Mouse (Mus musculus): ENCODE data around the gene Ano6.

The Ano6 gene

DNA sequence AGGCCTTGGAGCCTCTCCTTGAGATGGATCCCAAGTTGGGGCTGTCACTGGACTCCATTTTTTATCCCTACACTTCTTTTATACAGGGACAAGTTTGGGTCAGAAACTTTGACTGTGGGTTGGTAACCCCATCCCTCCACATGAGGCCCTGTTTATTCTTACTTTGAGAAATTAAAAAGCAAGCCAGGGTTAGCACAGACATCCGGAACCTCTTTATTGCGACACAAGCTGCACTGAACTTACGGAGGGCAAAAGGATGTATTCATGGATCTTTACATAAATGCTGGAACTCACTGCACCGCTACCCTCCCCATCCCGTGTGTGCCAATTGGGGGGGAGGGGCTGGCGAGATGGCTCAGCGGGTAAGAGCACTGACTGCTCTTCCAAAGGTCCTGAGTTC is 105.1 kb downstream of the Ano6 start:
- DNase-seq = no peak

GRCm38 (mm10) chr15:95897653-95898052 is 107.0 kb downstream of the Ano6 start:
- DNase-seq = no peak

GRCm38 (mm10) chr15:95898438-95898837 is 107.8 kb downstream of the Ano6 start:
- DNase-seq = no peak

GRCm38 (mm10) chr15:95902396-95902795 is 111.8 kb downstream of the Ano6 start:
- no peak for DNase-seq

- DNase-seq = no peak
These were observed 113.6 kb downstream of the Ano6 start for GRCm38 (mm10) chr15:95904247-95904646.

- no peak for DNase-seq
These were observed 115.5 kb downstream of the Ano6 start for GRCm38 (mm10) chr15:95906017-95906749.

DNA sequence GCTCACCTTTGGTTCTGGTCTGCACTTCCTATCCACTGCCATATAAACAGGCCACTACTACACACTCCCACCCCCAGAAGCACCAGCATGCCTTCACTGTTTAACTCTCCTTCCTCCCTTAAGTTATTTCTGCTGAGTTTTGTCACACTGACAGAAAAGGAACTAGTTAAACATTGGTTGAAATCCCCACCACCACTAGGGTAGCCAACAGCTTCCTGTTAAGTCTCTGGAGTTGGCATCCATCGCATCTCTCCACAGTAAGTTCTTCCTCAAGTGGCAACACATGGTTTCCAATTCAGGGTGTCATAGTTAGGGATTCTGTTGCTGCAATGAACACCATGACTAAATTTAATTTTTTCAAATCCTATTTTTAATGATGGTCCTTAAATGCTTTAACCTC is 116.2 kb downstream of the Ano6 start:
- no peak for DNase-seq

DNA sequence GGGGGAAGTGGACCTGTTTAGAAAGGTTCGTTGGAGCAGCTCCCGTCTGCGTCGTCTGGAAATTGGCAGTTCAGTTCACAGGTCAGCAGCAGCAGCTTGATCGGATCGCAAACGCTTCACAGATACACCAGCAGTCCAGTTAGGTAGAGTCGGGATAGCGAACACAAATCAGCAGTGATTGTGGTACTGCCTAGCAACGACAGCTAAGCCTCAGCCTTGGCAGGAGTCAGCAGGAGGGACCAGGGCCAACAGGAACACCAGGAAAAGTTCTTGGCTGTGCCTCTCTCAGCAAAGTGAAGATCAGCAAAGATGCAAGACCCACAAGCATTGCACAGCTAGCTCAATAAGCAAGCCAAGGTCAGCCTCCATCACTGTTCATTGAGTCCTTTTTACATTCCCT is 116.7 kb downstream of the Ano6 start:
- DNase-seq = no peak

DNA sequence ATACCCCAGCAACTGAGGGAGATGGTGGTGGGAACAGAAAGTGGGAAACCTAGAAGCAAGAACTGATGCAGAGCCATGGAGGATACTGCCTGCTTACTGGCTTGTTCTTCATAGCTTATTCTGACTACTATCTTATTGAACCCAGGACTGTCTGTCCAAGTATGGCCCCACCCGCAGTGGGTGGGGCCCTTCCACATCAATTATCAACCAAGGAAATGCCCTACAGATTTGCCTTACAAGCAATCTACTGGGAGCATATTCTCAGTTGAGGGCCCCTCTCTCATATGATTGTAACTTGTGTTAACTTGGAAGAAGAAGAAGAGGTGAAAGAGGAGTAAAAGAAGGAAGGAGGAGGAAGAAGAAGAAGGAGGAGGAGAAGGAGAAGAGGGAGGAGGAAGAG is 117.3 kb downstream of the Ano6 start:
- DNase-seq = no peak

GRCm38 (mm10) chr15:95910099-95910780 is 119.6 kb downstream of the Ano6 start:
- no peak for DNase-seq

- no peak for DNase-seq
These were observed 124.3 kb downstream of the Ano6 start for GRCm38 (mm10) chr15:95914963-95915362.

- no peak for DNase-seq
These were observed 124.8 kb downstream of the Ano6 start for GRCm38 (mm10) chr15:95915477-95915876.

GRCm38 (mm10) chr15:95917330-95917729 is 126.7 kb downstream of the Ano6 start:
- DNase-seq = no peak

DNA sequence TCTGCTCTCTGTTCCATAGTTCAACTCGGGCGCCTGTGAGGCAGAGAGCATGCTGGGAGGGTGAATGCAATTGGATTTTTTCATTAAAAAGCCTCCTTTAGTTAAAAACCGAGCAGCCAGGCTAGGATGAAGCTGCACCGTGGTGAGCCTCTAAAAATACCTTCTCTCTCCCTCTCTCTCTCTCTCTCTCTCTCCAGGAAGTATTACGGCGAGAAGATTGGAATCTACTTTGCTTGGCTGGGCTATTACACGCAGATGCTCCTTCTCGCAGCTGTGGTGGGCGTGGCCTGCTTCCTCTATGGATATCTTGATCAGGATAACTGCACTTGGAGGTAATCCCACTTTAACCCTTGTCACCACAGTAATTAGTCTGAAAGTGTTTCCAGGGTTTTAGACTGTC is 129.4 kb downstream of the Ano6 start:
- no peak for DNase-seq

- DNase-seq = no peak
These were observed 130.4 kb downstream of the Ano6 start for GRCm38 (mm10) chr15:95921072-95921471.

DNA sequence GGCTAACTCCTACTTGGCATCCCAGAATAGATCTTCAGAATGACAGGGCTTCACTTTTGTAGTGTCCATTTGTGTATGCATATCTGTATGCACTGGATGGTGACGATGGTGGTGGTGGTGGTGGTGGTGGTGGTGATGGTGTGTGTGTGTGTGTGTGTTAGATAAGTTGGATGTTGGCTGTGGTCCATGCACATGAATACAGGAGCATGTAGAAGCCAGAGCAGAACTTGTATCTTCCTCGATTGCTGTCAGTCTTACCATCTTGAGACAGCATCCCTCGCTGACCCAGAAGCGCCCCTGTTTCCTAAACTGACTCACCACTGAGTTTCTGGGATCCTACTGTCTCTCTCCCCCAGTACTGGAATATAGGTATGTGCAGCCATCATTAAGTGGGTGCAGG is 131.0 kb downstream of the Ano6 start:
- DNase-seq = no peak

DNA sequence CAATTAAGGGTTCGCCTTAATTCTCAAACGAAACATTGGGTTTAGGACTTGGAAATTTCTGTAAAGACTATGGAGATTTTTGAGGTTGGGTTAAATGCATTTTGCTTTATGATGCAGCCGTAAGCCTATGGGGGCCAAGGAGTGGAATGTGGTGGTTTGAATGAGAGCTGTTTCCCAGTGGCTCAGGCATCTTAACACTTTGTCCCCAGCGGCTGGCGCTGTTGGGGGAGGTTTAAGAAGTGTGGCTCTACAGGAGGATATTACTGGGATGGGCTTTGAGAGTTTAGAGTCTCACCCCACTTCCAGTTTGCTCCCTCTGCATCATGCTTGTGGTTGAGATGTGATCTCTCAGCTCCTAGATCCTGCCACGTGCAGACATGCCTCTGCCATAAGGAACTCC is 131.9 kb downstream of the Ano6 start:
- peak; percentile 52 for DNase-seq

DNA sequence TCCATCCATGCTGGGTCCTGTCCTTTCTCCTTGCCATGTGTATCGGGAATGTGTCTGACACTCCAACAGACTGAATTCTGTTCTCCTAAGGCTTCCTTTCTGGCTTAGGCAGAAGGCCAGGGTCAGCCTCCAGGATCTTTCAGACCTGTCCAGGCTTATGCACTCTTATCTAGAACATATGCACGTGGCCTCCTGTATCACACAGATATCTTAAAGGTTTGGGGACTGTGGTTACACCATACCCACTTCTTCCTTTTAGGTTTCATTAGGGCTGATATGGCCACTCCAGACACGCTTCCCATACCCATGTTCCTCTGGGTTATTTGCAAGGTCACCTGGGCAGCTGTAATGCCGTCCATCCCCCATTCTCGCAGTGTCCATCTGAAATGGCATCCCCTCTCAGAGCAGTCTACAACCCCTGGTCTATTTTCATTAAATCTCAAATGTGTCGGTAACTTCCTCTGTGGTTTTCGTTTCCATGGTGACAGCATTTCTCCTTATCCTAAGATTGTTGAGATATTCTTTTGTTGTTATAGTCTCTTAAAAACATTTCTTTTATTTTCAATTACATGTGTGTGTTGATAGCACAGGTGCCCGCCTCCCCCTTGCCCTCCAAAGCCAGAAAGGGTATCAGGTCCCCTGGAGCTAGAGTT is 134.8 kb downstream of the Ano6 start:
- no peak for DNase-seq

DNA sequence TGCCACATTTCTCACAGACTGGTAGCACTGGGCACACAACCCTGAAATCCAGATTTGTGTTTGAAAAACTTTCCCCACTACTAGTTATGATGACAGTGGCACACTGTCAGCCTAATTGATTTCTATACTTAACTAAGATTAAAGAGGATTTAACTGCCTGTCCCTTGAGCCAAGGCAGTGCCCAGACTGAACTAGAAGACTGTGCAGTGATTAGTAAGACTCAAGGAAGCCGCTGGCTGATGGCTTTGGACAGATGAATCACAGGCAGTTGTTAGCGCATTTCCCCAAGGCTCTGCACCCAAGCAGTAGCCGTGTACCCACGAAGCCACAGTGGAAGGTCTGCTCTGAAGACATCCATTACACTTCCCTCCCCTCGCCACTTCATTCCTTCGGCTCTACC is 138.4 kb downstream of the Ano6 start:
- no peak for DNase-seq

DNA sequence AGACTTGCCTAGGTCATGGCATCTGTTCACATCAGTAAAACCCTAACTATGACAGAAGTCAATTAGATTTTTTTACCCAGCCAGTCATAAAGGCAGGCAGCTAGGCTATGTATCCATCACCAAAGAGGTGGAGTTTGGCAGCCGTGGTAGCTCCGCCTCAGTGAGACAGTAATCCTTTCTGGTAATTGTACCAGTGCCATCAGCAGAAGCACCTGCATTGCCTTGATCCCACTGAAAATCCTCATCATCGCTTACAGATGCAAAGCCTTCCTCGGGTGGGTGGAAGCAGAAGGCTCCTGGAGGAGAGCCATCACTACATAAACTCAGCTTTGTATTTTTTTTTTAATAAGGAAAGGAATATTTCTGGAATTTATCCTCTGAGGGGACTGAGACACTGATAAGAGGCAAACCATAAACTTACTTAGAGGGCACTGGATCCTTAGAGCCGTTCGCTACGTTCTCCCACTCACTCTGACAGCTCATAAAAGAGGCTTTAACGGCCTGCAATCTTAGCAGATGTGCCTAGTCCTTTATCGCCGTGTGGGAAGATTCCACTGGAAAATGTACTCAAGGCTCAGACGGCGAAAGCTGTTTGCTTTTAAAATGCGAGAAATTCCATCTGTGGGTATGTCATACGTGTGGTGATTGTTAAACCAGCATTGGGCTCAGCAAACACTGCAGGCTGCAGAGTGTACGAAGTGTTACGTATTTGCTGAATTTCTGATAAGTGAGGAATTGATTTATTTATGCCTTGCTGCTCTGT is 140.6 kb downstream of the Ano6 start:
- no peak for DNase-seq

GRCm38 (mm10) chr15:95932358-95932757 is 141.7 kb downstream of the Ano6 start:
- DNase-seq = no peak

GRCm38 (mm10) chr15:95935141-95935540 is 144.5 kb downstream of the Ano6 start:
- no peak for DNase-seq

DNA sequence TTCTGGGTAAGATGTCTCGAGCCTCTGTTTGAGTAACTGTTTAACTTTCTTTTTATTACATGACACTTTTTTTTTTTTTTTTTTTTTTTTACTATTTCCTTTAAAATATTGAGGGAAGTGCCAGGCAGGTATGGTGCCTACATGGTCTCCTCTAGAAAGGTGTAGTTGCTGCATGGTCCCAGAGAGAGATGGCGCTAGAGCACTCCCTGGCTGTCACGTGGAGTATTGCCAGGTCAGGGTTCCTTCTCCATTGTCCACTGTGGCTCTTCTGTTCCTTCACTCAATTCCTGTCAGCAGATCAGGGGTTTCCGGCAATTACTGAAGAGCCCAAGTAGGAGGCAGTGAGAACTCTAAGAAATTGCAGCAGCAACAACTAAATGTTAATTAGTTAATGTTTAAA is 152.8 kb downstream of the Ano6 start:
- peak; percentile 62 for DNase-seq
